Mouse (Mus musculus): ENCODE data around the gene Plcb4. TPM values are rescaled to one million over a fixed set of nuclear protein-coding genes. Genes with fewer than 3 reads are reported as not detected.

The Plcb4 gene
- polyA plus RNA-seq, 1 experiment from 2014 or later, result 29.3 TPM

- Histone ChIP-seq H3K4me3 (ENCODE audit: low read depth, low read length) (no peak overlapping the region), H3K27ac (ENCODE audit: low read depth, low read length) (no peak overlapping the region), H3K9me3 (ENCODE audit: control insufficient read depth, low read length) (no peaks in the 10 kb centered on the region), H3K4me2 (replicated peaks; ENCODE audit: low read depth, low read length) (no peak overlapping the region), H3K27me3 (ENCODE audit: control insufficient read depth, insufficient read depth, low read length) (no peaks in the 10 kb centered on the region), H3K9ac (ENCODE audit: low read depth, low read length) (no peak overlapping the region), H3K4me1 (replicated peaks; ENCODE audit: control insufficient read depth, insufficient read depth, low read length) (no peaks in the 10 kb centered on the region), H3K36me3 (ENCODE audit: control insufficient read depth, insufficient read depth, low read length) (no peaks in the 10 kb centered on the region)
- ATAC-seq (ENCODE audit: low FRiP score) (no peak), DNase-seq (ENCODE audit: low spot score) (no peak)
- WGBS, result 93% methylated on average over 8 of the region's 8 CpGs
These were observed 154.0 kb downstream of the Plcb4 start for GRCm38 (mm10) chr2:135812701-135813246.

DNA sequence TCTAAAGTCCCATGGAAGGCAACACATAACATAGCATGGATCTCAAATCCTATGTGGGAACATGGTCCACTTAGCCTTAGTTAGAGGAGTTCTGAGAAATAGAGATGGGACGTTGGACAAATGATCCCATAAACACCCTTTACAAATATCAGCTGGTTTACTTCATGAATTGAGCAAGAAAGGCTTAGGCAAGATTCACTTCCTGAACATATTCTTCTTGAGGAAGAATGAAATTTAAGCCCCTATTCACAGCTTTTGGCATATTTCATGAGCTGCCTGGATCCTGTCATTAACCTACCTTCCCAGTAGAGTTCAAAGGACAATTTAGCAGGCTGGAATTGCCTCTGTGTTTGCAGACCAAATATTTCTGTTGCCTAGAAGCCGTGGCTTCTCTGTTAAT lies 161.9 kb downstream of the Plcb4 start:
- no peaks in the 10 kb centered on the region for H3K4me1 ChIP-seq (replicated peaks; ENCODE audit: control insufficient read depth, insufficient read depth, low read length)
- ATAC-seq (ENCODE audit: low FRiP score), result no peak
- DNase-seq (ENCODE audit: low spot score), result no peak
- H3K9me3 ChIP-seq (ENCODE audit: control insufficient read depth, low read length), result no peaks in the 10 kb centered on the region
- no peak overlapping the region for H3K4me2 ChIP-seq (replicated peaks; ENCODE audit: low read depth, low read length)
- no peak overlapping the region for H3K4me3 ChIP-seq (ENCODE audit: low read depth, low read length)
- no peak overlapping the region for H3K27ac ChIP-seq (ENCODE audit: low read depth, low read length)
- WGBS, result 81% methylated on average over 2 of the region's 2 CpGs
- no peaks in the 10 kb centered on the region for H3K36me3 ChIP-seq (ENCODE audit: control insufficient read depth, insufficient read depth, low read length)
- no peak overlapping the region for H3K9ac ChIP-seq (ENCODE audit: low read depth, low read length)
- no peaks in the 10 kb centered on the region for H3K27me3 ChIP-seq (ENCODE audit: control insufficient read depth, insufficient read depth, low read length)

DNA sequence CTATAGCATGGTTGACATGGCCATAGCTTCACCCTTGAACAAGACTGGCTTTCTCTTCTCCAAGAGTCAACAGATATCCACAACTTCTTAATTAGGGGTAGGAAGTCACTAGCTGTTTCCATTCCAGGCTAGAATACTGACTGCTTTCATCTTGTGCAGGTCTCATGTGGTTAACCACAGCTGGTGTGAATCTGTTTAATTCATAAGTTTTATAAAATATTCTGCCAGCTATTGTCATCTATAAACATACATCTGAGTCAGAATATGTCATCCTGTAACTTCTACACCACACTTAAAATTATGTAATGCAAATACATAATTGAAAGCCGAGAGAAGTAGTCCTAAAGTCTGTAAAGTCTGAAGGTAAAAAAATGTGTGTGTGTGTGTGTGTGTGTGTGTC lies 164.9 kb downstream of the Plcb4 start:
- Histone ChIP-seq H3K36me3 (ENCODE audit: control insufficient read depth, insufficient read depth, low read length) (no peaks in the 10 kb centered on the region), H3K9ac (ENCODE audit: low read depth, low read length) (no peak overlapping the region), H3K4me3 (ENCODE audit: low read depth, low read length) (no peak overlapping the region), H3K4me2 (replicated peaks; ENCODE audit: low read depth, low read length) (no peak overlapping the region), H3K27me3 (ENCODE audit: control insufficient read depth, insufficient read depth, low read length) (no peaks in the 10 kb centered on the region), H3K4me1 (replicated peaks; ENCODE audit: control insufficient read depth, insufficient read depth, low read length) (no peaks in the 10 kb centered on the region), H3K27ac (ENCODE audit: low read depth, low read length) (no peak overlapping the region), H3K9me3 (ENCODE audit: control insufficient read depth, low read length) (no peaks in the 10 kb centered on the region)
- WGBS, result 92% methylated on average over 1 of the region's 1 CpGs
- DNase-seq (ENCODE audit: low spot score) (no peak), ATAC-seq (ENCODE audit: low FRiP score) (no peak)

DNA sequence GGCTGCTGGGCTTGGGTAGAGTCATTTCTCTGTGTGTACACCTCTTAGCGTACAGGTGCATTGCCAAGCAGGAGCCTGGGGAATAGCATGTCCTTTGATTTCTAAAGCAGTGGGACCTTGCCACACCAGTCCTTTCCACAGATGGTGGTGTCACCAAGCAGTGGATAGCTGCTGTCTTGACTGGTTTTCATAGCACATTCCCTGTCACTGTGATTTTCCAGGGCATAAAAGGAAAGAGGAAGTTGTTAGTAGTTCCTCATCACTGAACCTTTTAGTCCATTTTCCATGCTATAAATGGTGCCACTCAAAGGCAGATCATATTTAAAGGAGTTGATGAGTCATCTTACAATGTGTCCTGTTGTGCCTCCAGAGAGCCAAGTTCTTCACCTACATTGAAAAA lies 165.9 kb downstream of the Plcb4 start:
- no peak for ATAC-seq (ENCODE audit: low FRiP score)

DNA sequence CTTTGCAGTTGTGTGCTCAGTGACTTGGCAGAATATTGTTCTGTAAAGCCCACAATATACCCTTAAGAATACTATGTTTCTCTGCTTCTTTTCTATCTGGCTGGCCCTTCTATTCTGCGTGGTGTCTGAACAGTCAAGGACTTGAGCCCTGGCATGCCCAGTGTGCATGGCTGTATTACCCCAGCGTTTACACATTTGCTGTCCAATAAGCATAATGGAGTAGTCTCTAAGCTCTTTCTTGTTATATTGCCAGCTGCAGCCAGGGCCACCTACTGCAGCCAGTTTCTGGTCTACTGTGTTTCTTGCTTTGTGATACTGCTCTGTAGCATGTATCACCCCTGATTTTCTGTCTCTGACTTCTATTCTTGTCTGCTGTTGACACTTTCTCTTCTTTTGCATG lies 166.8 kb downstream of the Plcb4 start:
- 93% methylated on average over 2 of the region's 2 CpGs for WGBS
- Histone ChIP-seq H3K27me3 (ENCODE audit: control insufficient read depth, insufficient read depth, low read length) (no peaks in the 10 kb centered on the region), H3K4me2 (replicated peaks; ENCODE audit: low read depth, low read length) (no peak overlapping the region), H3K4me1 (replicated peaks; ENCODE audit: control insufficient read depth, insufficient read depth, low read length) (no peaks in the 10 kb centered on the region), H3K9ac (ENCODE audit: low read depth, low read length) (no peak overlapping the region), H3K36me3 (ENCODE audit: control insufficient read depth, insufficient read depth, low read length) (no peaks in the 10 kb centered on the region), H3K4me3 (ENCODE audit: low read depth, low read length) (no peak overlapping the region), H3K9me3 (ENCODE audit: control insufficient read depth, low read length) (no peaks in the 10 kb centered on the region), H3K27ac (ENCODE audit: low read depth, low read length) (no peak overlapping the region)
- no peak for DNase-seq (ENCODE audit: low spot score)
- ATAC-seq (ENCODE audit: low FRiP score), result no peak

More for the DNA sequence above, 165.9 kb downstream of the Plcb4 start:
- Histone ChIP-seq H3K9me3 (ENCODE audit: control insufficient read depth, low read length) (no peaks in the 10 kb centered on the region), H3K27ac (ENCODE audit: low read depth, low read length) (no peak overlapping the region), H3K4me2 (replicated peaks; ENCODE audit: low read depth, low read length) (no peak overlapping the region), H3K27me3 (ENCODE audit: control insufficient read depth, insufficient read depth, low read length) (no peaks in the 10 kb centered on the region), H3K4me3 (ENCODE audit: low read depth, low read length) (no peak overlapping the region), H3K4me1 (replicated peaks; ENCODE audit: control insufficient read depth, insufficient read depth, low read length) (no peaks in the 10 kb centered on the region), H3K36me3 (ENCODE audit: control insufficient read depth, insufficient read depth, low read length) (no peaks in the 10 kb centered on the region), H3K9ac (ENCODE audit: low read depth, low read length) (no peak overlapping the region)
- DNase-seq (ENCODE audit: low spot score), result no peak
- WGBS, result 100% methylated on average over 1 of the region's 1 CpGs

DNA sequence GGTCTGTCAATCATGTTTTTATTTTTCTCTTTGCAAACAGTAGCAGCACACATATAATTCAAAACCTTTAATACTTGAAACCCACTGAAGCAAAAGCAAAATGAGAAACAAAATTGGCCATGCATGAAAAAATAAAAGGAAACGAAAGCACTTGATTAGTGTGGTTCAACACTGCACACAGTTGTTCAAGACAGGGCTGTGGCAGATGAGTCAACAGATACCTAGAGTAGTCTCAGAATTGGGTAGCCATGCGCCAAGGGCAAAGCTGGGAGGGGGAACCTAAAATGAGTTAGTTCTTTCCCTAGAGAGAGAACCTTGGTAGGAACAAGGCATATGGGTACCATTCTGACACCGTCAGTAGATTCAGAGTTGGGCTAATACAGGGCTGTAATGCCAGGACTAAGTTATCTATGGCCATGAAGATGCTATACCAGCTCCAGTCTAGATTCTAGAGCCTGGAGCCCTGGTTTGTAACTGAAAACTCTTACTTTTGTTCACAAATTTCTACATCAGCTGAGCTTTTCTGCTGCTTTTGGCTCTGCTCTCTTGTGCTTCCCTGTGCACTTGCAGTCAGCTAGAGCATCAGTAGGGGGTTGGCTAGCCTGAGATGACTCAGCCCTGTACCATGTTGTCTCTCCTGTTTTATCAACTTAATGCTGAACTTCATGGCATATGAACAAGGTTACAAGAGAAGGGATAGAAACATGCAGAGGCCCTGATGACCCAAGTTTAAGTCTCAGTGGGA lies 168.0 kb downstream of the Plcb4 start:
- H3K36me3 ChIP-seq (ENCODE audit: control insufficient read depth, insufficient read depth, low read length), result no peaks in the 10 kb centered on the region
- no peak overlapping the region for H3K27ac ChIP-seq (ENCODE audit: low read depth, low read length)
- no peak overlapping the region for H3K4me2 ChIP-seq (replicated peaks; ENCODE audit: low read depth, low read length)
- DNase-seq (ENCODE audit: low spot score) (no peak), ATAC-seq (ENCODE audit: low FRiP score) (no peak)
- no peaks in the 10 kb centered on the region for H3K9me3 ChIP-seq (ENCODE audit: control insufficient read depth, low read length)
- no peaks in the 10 kb centered on the region for H3K27me3 ChIP-seq (ENCODE audit: control insufficient read depth, insufficient read depth, low read length)
- H3K4me3 ChIP-seq (ENCODE audit: low read depth, low read length), result no peak overlapping the region
- H3K9ac ChIP-seq (ENCODE audit: low read depth, low read length), result no peak overlapping the region
- 91% methylated on average over 3 of the region's 3 CpGs for WGBS
- H3K4me1 ChIP-seq (replicated peaks; ENCODE audit: control insufficient read depth, insufficient read depth, low read length), result no peaks in the 10 kb centered on the region

DNA sequence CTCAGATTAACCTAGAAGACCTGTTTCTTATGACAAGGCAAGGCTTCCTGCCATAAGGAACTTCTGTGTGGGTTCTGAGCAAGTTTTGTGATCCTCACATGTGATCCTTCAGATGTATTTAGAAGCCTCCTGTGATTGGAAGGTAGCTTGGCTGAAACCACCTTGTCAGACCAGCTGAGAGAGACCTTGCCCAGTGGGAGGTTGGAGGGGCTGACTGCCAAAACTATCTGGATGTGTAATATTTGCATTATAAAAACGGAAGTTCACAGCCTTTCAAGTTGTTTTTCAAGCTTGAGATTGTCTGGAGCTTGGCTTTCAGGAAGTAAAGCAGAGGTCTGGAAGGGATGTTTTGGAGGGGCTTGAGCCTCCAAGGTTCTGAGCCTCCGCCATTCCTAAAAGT lies 169.6 kb downstream of the Plcb4 start:
- ATAC-seq (ENCODE audit: low FRiP score), result no peak
- Histone ChIP-seq H3K9ac (ENCODE audit: low read depth, low read length) (no peak overlapping the region), H3K27ac (ENCODE audit: low read depth, low read length) (no peak overlapping the region), H3K9me3 (ENCODE audit: control insufficient read depth, low read length) (no peaks in the 10 kb centered on the region), H3K4me2 (replicated peaks; ENCODE audit: low read depth, low read length) (no peak overlapping the region), H3K4me1 (replicated peaks; ENCODE audit: control insufficient read depth, insufficient read depth, low read length) (no peaks in the 10 kb centered on the region), H3K4me3 (ENCODE audit: low read depth, low read length) (no peak overlapping the region), H3K27me3 (ENCODE audit: control insufficient read depth, insufficient read depth, low read length) (no peaks in the 10 kb centered on the region), H3K36me3 (ENCODE audit: control insufficient read depth, insufficient read depth, low read length) (no peaks in the 10 kb centered on the region)
- WGBS, result 75% methylated on average over 2 of the region's 2 CpGs
- DNase-seq (ENCODE audit: low spot score), result no peak

DNA sequence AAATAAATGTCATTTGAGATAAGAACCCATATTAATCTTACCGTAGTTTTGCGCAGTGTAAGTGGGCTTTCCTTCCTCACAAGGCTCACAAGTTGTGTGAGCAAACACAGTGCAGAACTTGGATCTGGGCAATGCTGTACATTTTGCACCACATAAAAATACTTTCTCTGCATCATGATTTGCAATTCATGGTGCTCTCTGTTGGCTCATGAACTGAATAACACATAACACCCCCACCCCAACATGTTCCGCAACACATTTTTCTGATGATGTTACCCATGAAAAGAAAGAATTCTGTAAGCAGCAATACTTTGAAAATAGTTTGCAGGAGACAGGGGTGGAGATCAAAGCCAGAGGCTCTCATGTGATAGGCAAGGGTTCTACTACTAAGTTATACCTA lies 174.9 kb downstream of the Plcb4 start:
- ATAC-seq (ENCODE audit: low FRiP score), result no peak
- H3K9me3 ChIP-seq (ENCODE audit: control insufficient read depth, low read length), result no peaks in the 10 kb centered on the region
- whole genome bisulfite sequencing, result 96% methylated on average over 3 of the region's 3 CpGs
- H3K36me3 ChIP-seq (ENCODE audit: control insufficient read depth, insufficient read depth, low read length), result no peaks in the 10 kb centered on the region
- H3K27me3 ChIP-seq (ENCODE audit: control insufficient read depth, insufficient read depth, low read length), result no peaks in the 10 kb centered on the region
- no peaks in the 10 kb centered on the region for H3K4me1 ChIP-seq (replicated peaks; ENCODE audit: control insufficient read depth, insufficient read depth, low read length)
- no peak overlapping the region for H3K9ac ChIP-seq (ENCODE audit: low read depth, low read length)
- H3K4me2 ChIP-seq (replicated peaks; ENCODE audit: low read depth, low read length), result no peak overlapping the region
- DNase-seq (ENCODE audit: low spot score), result no peak
- H3K4me3 ChIP-seq (ENCODE audit: low read depth, low read length), result no peak overlapping the region
- no peak overlapping the region for H3K27ac ChIP-seq (ENCODE audit: low read depth, low read length)

DNA sequence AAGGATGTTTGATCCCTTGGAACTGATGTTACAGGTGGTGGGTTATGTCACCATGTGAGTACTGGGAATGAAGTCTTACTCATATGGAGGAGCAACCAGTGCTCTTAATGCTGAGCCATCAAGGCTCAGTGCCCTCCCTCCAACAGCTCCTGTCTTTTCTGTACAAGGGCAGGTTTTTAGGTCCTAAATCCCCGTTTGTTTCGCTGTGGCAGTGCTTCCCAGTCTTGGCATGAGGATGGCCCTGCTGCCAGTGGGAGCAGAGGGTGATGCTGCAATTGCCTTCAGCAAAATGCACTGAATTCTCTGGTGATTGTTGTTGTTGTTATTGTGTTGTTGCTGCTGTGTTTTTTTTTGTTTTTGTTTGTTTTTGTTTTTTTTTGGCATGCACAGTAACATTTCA lies 175.6 kb downstream of the Plcb4 start:
- Histone ChIP-seq H3K27me3 (ENCODE audit: control insufficient read depth, insufficient read depth, low read length) (no peaks in the 10 kb centered on the region), H3K9me3 (ENCODE audit: control insufficient read depth, low read length) (no peaks in the 10 kb centered on the region), H3K9ac (ENCODE audit: low read depth, low read length) (no peak overlapping the region), H3K4me2 (replicated peaks; ENCODE audit: low read depth, low read length) (no peak overlapping the region), H3K27ac (ENCODE audit: low read depth, low read length) (no peak overlapping the region), H3K4me1 (replicated peaks; ENCODE audit: control insufficient read depth, insufficient read depth, low read length) (no peaks in the 10 kb centered on the region), H3K36me3 (ENCODE audit: control insufficient read depth, insufficient read depth, low read length) (no peaks in the 10 kb centered on the region), H3K4me3 (ENCODE audit: low read depth, low read length) (no peak overlapping the region)
- DNase-seq (ENCODE audit: low spot score), result no peak
- 92% methylated on average over 2 of the region's 2 CpGs for WGBS
- ATAC-seq (ENCODE audit: low FRiP score), result no peak

Measured in hindbrain, embryonic 11.5 days (tissue).